Mouse (Mus musculus): ENCODE results near the gene Vps51.
A peak's percentile ranks its signal among the peaks of the same experiment; 100 is the strongest.

Gene Vps51

GRCm38 (mm10) chr19:6076564-6077393 lies at the start of gene Vps51:
Gene Vps51 (minus strand): TSS chr19:6077231.
- DNase-seq = peak; percentile 84

GRCm38 (mm10) chr19:6126289-6126688 lies 49.3 kb upstream of the Vps51 start:
- no peak for DNase-seq

GRCm38 (mm10) chr19:6124898-6125297 lies 47.9 kb upstream of the Vps51 start:
- DNase-seq = no peak

- DNase-seq = peak; percentile 30
These were observed 46.3 kb upstream of the Vps51 start for GRCm38 (mm10) chr19:6123330-6123729.

DNA sequence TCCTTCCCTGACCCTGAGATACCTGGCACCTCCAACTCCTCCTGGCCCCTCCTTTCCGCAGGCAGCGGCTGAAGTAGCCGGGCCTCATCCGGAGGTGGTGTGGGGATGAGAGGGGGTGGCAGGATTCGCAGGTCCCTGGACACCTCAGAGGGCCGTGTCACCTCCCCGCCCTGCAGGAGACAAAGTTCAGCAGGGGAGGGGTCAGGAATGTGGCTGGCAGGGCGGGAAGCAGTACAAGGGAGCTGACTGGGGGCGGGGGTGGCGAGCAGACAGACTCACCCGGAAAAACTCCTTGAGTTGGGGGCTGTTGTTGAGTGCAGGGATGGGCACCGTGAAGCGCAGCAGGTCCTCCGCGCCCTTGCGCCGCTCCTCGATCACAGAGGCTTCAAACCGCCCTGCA lies 44.7 kb upstream of the Vps51 start:
- no peak for DNase-seq

DNA sequence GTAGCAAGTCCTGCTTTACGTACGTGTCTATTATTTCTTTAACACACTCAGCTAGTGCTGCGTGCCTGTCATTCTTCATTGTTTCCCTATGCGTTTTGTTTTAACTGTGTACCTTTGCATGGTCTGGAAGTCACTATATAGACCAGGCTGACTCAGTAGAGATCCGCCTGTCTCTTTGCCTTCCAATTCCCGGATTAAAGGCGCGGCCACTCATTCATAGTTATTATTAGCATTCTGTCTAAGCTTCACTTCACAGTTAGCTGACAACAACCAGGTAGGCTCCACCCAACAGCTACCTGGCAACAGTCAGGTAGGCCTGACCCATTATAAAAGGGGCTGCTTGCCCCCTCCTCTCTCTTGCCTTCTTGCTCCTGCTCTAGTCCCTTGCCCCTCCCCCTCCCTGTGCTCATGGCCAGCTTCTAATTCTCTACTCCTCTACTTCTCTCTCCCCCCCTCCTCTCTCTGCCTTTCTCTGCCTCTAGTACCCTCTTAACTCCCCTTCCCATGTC lies 41.7 kb upstream of the Vps51 start:
- DNase-seq = peak; percentile 66

GRCm38 (mm10) chr19:6117986-6118676 lies 41.1 kb upstream of the Vps51 start, which contains the start of gene Sac3d1:
Gene Sac3d1 (minus strand): TSS chr19:6118650.
- DNase-seq = peak; percentile 86

DNA sequence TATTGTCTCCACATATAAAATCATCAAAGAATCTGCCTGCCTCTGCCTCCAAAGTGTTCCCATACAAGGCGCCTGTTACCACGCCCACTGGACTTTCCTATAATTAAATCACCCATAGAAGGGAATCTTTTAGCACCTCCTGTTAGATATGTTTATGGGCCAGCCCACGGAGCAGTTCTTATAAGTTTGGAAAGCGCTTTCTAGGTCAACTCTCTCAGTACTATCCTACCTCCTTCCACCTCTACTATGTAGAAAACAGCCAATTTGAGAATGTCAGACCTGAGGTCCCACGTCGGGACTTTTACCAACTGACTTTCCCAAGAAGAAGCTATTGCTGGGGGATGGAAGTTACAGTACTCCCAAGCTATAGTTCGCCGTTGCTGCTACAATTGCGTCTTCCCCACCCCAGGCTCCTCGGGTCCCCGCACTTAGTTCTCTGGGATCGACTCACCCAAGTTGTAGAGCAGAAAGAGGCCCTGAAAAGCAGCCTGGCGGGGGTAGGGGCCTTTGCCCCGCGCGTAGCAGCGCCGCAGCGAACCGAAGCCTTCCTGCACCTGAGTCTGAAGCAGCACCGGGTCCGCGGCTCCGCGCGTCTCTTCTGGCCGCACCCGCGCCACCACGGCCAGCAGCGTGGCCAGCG lies 40.4 kb upstream of the Vps51 start:
- no peak for DNase-seq

- peak; percentile 58 for DNase-seq
These were observed 39.3 kb upstream of the Vps51 start for GRCm38 (mm10) chr19:6116113-6116850.

DNA sequence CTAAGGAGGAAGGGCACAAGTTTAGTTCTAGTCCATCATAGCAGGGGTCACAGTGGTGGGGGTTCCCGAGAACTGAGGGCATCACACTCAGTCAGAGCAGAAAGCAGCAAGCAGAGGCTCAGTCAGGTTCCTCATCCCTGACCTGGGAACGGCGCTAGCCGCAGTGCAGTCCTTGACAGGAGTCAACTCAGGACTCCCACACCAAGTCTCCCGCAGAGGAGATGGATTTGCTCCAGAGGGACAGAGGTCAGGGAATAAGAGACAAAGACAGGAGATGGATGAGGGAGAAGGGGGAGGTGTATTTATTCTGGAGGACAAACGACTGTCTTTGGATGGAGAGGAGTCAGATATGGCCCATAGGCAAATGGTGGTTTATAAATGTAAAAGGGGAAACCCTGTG lies 36.1 kb upstream of the Vps51 start:
- DNase-seq = no peak

DNA sequence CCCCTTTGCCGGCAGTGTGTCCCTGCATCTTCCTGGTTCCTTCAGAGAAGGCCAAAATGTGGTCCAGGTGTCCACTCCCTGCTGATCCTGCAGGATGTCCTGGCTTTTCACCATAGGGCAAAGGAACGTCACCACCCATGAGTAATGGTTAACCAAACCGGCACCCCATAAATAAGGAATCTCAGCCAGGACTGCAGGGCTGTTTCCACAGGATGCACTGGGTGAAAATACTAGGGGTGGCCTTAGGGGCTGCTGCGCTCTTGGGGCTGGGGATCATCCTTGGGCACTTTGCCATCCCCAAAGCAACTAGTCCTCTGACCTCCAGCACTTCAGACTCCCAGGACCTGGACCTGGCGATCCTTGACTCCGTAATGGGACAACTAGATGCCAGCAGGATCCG lies 28.6 kb upstream of the Vps51 start, which contains the start of gene Naaladl1:
Gene Naaladl1, plus strand, starts transcription at position 197 of the 400 bp plus-strand sequence.
- DNase-seq = no peak

- no peak for DNase-seq
These were observed 27.4 kb upstream of the Vps51 start for GRCm38 (mm10) chr19:6104476-6104875.

DNA sequence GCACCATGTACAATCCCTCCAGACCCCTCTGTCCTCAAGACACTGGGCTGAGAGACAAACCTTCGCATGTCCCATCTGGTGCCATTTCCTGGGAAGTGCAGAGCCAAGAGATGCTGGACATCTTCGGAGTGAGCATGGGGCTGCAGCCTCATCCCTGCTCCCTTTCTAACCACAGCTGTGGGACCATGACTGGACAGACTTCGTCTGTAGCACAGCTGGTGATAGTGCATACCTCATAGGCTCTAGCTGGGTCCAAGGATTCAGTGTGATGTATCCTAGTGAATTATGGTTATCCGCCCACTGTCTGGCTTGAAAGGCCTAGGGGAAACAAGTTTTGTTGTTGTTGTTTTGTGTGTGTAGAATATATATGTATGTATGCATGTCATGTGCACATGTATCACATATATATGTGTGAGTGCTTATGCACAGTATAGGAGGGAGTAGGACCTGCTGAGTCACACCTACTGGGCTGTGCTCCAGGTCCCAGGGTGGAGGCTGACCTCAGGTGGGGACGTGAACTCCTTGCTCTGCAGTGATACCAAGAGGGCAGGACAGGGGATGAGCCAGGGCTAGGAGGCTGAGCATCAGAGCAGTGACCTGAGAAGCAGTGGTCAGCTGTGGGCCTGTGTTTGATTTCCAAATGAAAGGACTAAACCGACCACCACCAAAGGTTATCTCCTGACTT lies 25.3 kb upstream of the Vps51 start:
- no peak for DNase-seq

GRCm38 (mm10) chr19:6101186-6101585 lies 24.2 kb upstream of the Vps51 start:
- no peak for DNase-seq

DNA sequence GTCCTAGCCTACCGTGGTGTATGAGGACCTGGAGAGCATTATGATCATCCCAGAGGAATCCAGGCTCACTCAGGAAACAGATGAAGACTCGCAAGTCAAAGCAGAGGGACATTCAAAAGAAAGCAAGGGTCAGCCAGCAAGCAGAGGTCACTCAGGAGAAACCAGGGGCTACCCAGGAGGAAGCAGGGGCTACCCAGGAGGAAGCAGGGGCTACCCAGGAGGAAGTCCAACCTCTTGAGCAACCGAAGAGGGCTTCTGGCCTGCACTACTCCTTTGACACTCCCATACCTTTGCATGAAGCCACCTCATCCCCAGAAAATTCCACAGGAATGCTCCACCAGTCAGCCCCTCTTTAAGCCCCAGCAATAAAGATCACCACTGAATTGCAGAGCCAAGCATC lies 20.8 kb upstream of the Vps51 start:
- no peak for DNase-seq

DNA sequence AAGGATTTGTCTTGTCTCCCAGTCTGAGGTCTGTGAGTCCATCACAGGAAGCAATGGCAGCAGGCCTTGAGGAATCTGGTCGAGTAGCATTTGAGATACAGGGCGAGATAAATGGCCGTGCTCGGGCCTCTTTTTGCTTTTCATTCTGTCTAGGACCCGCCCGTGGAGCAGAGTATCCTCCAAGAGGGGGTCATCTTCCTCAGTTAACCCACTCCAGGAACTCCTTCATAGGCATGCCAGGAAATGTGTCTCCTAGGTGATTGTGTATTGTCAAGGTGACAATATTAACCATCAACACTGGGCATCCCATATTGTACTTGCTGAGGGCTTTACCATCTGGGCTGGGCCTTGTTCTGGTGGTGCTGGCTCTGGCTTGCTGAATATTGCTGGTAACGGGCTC lies 17.1 kb upstream of the Vps51 start, which contains the start of gene AC131692.1:
Gene AC131692.1, plus strand, starts transcription at position 301 of the 400 bp plus-strand sequence.
- DNase-seq = no peak

- DNase-seq = no peak
These were observed 11.8 kb upstream of the Vps51 start for GRCm38 (mm10) chr19:6088841-6089240.

DNA sequence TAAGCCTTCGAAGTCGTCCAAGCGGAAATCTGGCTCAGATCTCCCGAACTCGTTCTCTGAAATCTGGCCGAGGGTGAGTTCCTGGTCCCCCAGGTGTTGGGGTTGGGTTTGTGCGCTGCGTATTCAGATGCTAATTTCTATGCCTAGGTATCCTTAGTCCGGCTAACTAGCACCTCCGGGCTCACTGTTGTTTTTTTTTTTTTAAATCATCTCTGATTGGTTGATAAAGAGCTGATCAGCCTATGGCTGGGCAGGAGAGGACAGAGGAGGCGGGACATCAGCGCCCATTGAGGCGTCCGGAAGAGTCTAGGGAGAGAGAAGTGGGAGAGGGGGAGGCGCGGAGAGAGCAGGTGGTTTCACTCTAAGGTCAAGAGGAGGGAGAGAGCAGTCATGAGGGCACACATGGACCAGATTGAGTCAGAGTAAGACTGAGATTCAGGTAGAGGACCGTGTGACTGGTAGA lies 8.4 kb upstream of the Vps51 start:
- DNase-seq = no peak

- peak; percentile 98 for DNase-seq
These were observed 7.6 kb upstream of the Vps51 start, which contains the start of the genes Zfpl1 and Cdca5 for GRCm38 (mm10) chr19:6084478-6085248. Gene Zfpl1 (minus strand): TSS chr19:6084956. Gene Cdca5 (plus strand): TSS chr19:6084983.

DNA sequence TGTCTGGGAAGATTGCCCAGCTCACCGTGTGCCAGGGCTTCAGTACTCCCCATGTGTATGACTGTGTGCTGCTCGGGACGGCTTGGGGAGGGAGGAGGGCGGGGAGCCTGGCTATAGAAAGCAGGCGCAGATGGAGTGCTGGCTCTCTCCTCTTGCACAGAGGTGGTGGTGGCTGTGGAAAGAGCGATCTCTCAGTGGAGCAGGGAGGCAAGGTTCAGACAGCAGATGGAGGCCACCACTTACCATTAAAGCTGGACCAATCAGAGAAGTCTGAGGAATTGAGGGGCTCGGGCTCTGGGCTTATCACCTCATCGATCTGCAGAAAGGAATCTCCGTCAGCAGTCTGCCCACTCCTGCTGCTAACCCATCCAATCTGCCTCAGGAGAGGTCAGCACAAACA lies 5.1 kb upstream of the Vps51 start, which contains the start of gene Gm28374:
Gene Gm28374, minus strand, starts transcription at position 101 of the 400 bp plus-strand sequence.
- no peak for DNase-seq
